Mouse (Mus musculus) kidney, embryonic 14.5 days (tissue): ENCODE measurements around the gene Ddx41. TPM values are rescaled to one million over a fixed set of nuclear protein-coding genes. Genes with fewer than 3 reads are reported as not detected.
A peak's percentile ranks its signal among the peaks of the same experiment; 100 is the strongest.

Source experiments
- ATAC-seq: fragments of 200-750 bp; cut with Nextera tagmentation; 2 replicates; pipeline ENCODE4 v1.8.0; 2017; ENCODE audit warnings: moderate number of reproducible peaks, mild to moderate bottlenecking, moderate TSS enrichment, moderate library complexity; ENCODE audit not compliant: low FRiP score, low TSS enrichment
- H3K27ac ChIP-seq: fragments of 300-500 bp; sonication (generic); 2 replicates; pipeline ENCODE4 v1.5.1; 2014; ENCODE audit warnings: low read depth, mild to moderate bottlenecking, low read length, moderate library complexity, mixed read lengths
- H3K27me3 ChIP-seq: fragments of 300-500 bp; sonication (generic); 2 replicates; pipeline ENCODE4 v1.6.1; 2014; ENCODE audit warnings: mild to moderate bottlenecking, low read length; ENCODE audit not compliant: control insufficient read depth, insufficient read depth
- H3K36me3 ChIP-seq: fragments of 300-500 bp; sonication (generic); 2 replicates; pipeline ENCODE4 v1.6.1; 2014; ENCODE audit warnings: low read length, mixed read lengths; ENCODE audit not compliant: control insufficient read depth, insufficient read depth
- H3K4me1 ChIP-seq: fragments of 300-500 bp; sonication (generic); 2 replicates; pipeline ENCODE4 v1.6.1; 2014; ENCODE audit warnings: low read length, mixed read lengths; ENCODE audit not compliant: control insufficient read depth, insufficient read depth
- H3K4me2 ChIP-seq: fragments of 300-500 bp; sonication (generic); replicated peaks from 2 replicates; pipeline ENCODE4 v1.6.1; 2014; ENCODE audit warnings: low read depth, mild to moderate bottlenecking, low read length
- H3K4me3 ChIP-seq: fragments of 300-500 bp; sonication (generic); 2 replicates; pipeline ENCODE4 v1.5.1; 2014; ENCODE audit warnings: mild to moderate bottlenecking, low read length
- H3K9ac ChIP-seq: fragments of 300-500 bp; sonication (generic); 2 replicates; pipeline ENCODE4 v1.6.1; 2014; ENCODE audit warnings: low read depth, mild to moderate bottlenecking, low read length, moderate library complexity
- H3K9me3 ChIP-seq: fragments of 300-500 bp; sonication (generic); 2 replicates; pipeline ENCODE4 v1.6.1; 2016; ENCODE audit warnings: low read length; ENCODE audit not compliant: control insufficient read depth
- WGBS: fragments of 180-500 bp; shearing (Covaris S2); extraction: QIAGEN DNeasy Blood & Tissue Kit; methylation state at CpG from one replicate; pipeline ENCODE4 v1.1.7; 2014; 5-methylcytosine and 5-hydroxymethylcytosine counted together
- polyA plus RNA-seq: library from polyadenylated mRNA; unstranded; fragments of >200 nt; fragmentation: Nextera tagmentation; extraction: Ambion mirVana; gene quantifications from 2 replicates; pipeline ENCODE4 v1.2.1, GENCODE M21; 2014

The Ddx41 gene
- polyA plus RNA-seq, 1 experiment from 2014 or later, result 94.7 TPM

GRCm38 (mm10) chr13:55494257-55494656 is 42.2 kb downstream of the Ddx41 start:
- Histone ChIP-seq H3K9ac (no peak overlapping the region), H3K4me3 (no peak overlapping the region), H3K4me2 (no peak overlapping the region), H3K4me1 (peaks cover 6% of the 10 kb centered on the region; the same call in 1 of the 2 replicates), H3K27me3 (no peaks in the 10 kb centered on the region), H3K9me3 (no peaks in the 10 kb centered on the region), H3K36me3 (peaks cover 15% of the 10 kb centered on the region; the same call in 1 of the 2 replicates), H3K27ac (no peak overlapping the region)
- WGBS, result 17% methylated on average over 2 of the region's 2 CpGs
- no peak for ATAC-seq

GRCm38 (mm10) chr13:55487578-55488498 is 48.6 kb downstream of the Ddx41 start, which contains the start of gene Dbn1:
Dbn1 (minus strand) TSS chr13:55488111.
- WGBS, result 1% methylated on average over 41 of the region's 83 CpGs
- Histone ChIP-seq H3K36me3 (no peaks in the 10 kb centered on the region; the same call in 1 of the 2 replicates), H3K4me1 (peaks cover 39% of the 10 kb centered on the region), H3K9ac (peak within 1 kb of the TSS; percentile 90), H3K9me3 (no peaks in the 10 kb centered on the region), H3K4me2 (peak within 1 kb of the TSS; percentile 93), H3K27me3 (no peaks in the 10 kb centered on the region), H3K4me3 (peak within 1 kb of the TSS; percentile 86), H3K27ac (peak within 1 kb of the TSS; percentile 95)
- ATAC-seq, result peak; percentile 85

- peak; percentile 69 for ATAC-seq
- under 1% methylated on average over 25 of the region's 29 CpGs for WGBS
- no peaks in the 10 kb centered on the region for H3K27me3 ChIP-seq
- H3K4me3 ChIP-seq, result peak overlapping the region; percentile 86
- peaks cover 7% of the 10 kb centered on the region for H3K36me3 ChIP-seq
- H3K4me1 ChIP-seq, result peaks cover 39% of the 10 kb centered on the region
- H3K4me2 ChIP-seq, result peak overlapping the region; percentile 93
- no peaks in the 10 kb centered on the region for H3K9me3 ChIP-seq
- peak overlapping the region; percentile 95 for H3K27ac ChIP-seq
- H3K9ac ChIP-seq, result peak overlapping the region; percentile 90
Observed at GRCm38 (mm10) chr13:55486916-55487577, 49.4 kb downstream of the Ddx41 start.

- peaks cover 39% of the 10 kb centered on the region for H3K4me1 ChIP-seq
- WGBS, result 32% methylated on average over 14 of the region's 14 CpGs
- ATAC-seq, result 0 out of 2 replicates have a peak, but pooled peaks have one; percentile 14
- no peaks in the 10 kb centered on the region for H3K27me3 ChIP-seq
- H3K27ac ChIP-seq, result no peak overlapping the region
- H3K4me2 ChIP-seq, result peak overlapping the region; percentile 93
- H3K4me3 ChIP-seq, result peak overlapping the region; percentile 86
- no peaks in the 10 kb centered on the region for H3K9me3 ChIP-seq
- H3K36me3 ChIP-seq, result peaks cover 14% of the 10 kb centered on the region
- H3K9ac ChIP-seq, result peak overlapping the region; percentile 90; the same call in 1 of the 2 replicates
Observed at GRCm38 (mm10) chr13:55486029-55486794, 50.2 kb downstream of the Ddx41 start.

GRCm38 (mm10) chr13:55484520-55485088 is 51.9 kb downstream of the Ddx41 start:
- 29% methylated on average over 7 of the region's 7 CpGs for WGBS
- no peaks in the 10 kb centered on the region for H3K27me3 ChIP-seq
- ATAC-seq, result no peak
- no peak overlapping the region for H3K27ac ChIP-seq
- peaks cover 39% of the 10 kb centered on the region for H3K4me1 ChIP-seq
- no peak overlapping the region for H3K9ac ChIP-seq
- peak overlapping the region; percentile 2; the same call in 1 of the 2 replicates for H3K4me2 ChIP-seq
- no peak overlapping the region for H3K4me3 ChIP-seq
- H3K9me3 ChIP-seq, result no peaks in the 10 kb centered on the region
- peaks cover 30% of the 10 kb centered on the region for H3K36me3 ChIP-seq

GRCm38 (mm10) chr13:55483593-55483992 is 52.9 kb downstream of the Ddx41 start:
- Histone ChIP-seq H3K36me3 (peaks cover 40% of the 10 kb centered on the region), H3K4me3 (no peak overlapping the region)

GRCm38 (mm10) chr13:55483071-55483470 is 53.4 kb downstream of the Ddx41 start:
- Histone ChIP-seq H3K4me2 (peak overlapping the region; percentile 22), H3K36me3 (peaks cover 41% of the 10 kb centered on the region)

More at GRCm38 (mm10) chr13:55483593-55483992, 52.9 kb downstream of the Ddx41 start:
- peaks cover 39% of the 10 kb centered on the region for H3K4me1 ChIP-seq
- H3K9ac ChIP-seq, result 0 out of 2 replicates have a peak overlapping the region, but pooled peaks have one; percentile 7
- H3K9me3 ChIP-seq, result no peaks in the 10 kb centered on the region
- H3K27me3 ChIP-seq, result no peaks in the 10 kb centered on the region
- 40% methylated on average over 15 of the region's 15 CpGs for WGBS
- peak overlapping the region; percentile 30; the same call in 1 of the 2 replicates for H3K27ac ChIP-seq
- peak overlapping the region; percentile 22 for H3K4me2 ChIP-seq
- no peak for ATAC-seq

GRCm38 (mm10) chr13:55482542-55482941 is 53.9 kb downstream of the Ddx41 start:
- H3K4me1 ChIP-seq, result peaks cover 35% of the 10 kb centered on the region
- WGBS, result 80% methylated on average over 7 of the region's 7 CpGs
- H3K4me2 ChIP-seq, result no peak overlapping the region
- peaks cover 44% of the 10 kb centered on the region for H3K36me3 ChIP-seq
- no peak for ATAC-seq
- no peak overlapping the region; the same call in 1 of the 2 replicates for H3K9ac ChIP-seq
- H3K27ac ChIP-seq, result no peak overlapping the region
- H3K4me3 ChIP-seq, result no peak overlapping the region
- no peaks in the 10 kb centered on the region for H3K9me3 ChIP-seq
- no peaks in the 10 kb centered on the region for H3K27me3 ChIP-seq

More at GRCm38 (mm10) chr13:55483071-55483470, 53.4 kb downstream of the Ddx41 start:
- no peaks in the 10 kb centered on the region for H3K27me3 ChIP-seq
- 0 out of 2 replicates have a peak overlapping the region, but pooled peaks have one; percentile 30 for H3K27ac ChIP-seq
- no peaks in the 10 kb centered on the region for H3K9me3 ChIP-seq
- no peak overlapping the region for H3K4me3 ChIP-seq
- 0 out of 2 replicates have a peak overlapping the region, but pooled peaks have one; percentile 7 for H3K9ac ChIP-seq
- H3K4me1 ChIP-seq, result peaks cover 35% of the 10 kb centered on the region
- 37% methylated on average over 9 of the region's 9 CpGs for WGBS
- no peak for ATAC-seq
